Mouse (Mus musculus): ENCODE data around the gene Dnajc27. TPM values are rescaled to one million over a fixed set of nuclear protein-coding genes. Genes with fewer than 3 reads are reported as not detected.

The Dnajc27 gene
- polyA plus RNA-seq, 1 experiment from 2014 or later, result 13.7 TPM

DNA sequence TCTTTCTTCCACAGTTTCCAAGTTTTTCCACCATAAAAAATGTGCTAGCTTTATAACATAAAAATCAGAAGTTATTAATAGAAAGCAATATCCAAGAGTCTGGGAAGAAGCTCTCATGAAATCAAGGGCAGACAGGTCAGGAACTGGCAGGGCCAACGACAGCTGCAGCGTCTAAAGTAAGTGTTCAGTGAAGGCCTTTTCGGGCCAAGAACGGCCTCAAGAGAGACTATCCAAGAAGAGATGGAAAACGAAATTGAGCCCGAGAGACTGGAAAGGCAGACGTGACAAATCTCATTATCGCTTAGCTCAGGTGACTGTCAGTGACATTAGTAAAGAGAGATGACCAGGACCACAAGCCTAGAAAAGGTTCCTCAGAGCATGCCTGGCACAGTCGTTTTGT lies 24.1 kb upstream of the Dnajc27 start:
- Histone ChIP-seq H3K27me3 (no peaks in the 10 kb centered on the region), H3K4me3 (no peak overlapping the region), H3K4me2 (no peak overlapping the region), H3K9me3 (no peaks in the 10 kb centered on the region), H3K36me3 (no peaks in the 10 kb centered on the region), H3K27ac (replicated peaks) (no peak overlapping the region), H3K9ac (no peak overlapping the region), H3K4me1 (replicated peaks) (no peaks in the 10 kb centered on the region)
- no peak for ATAC-seq (ENCODE audit: low read depth)
- WGBS, result 71% methylated on average over 9 of the region's 9 CpGs

- no peak overlapping the region for H3K27ac ChIP-seq (replicated peaks)
- H3K4me3 ChIP-seq, result no peak overlapping the region
- no peaks in the 10 kb centered on the region for H3K9me3 ChIP-seq
- H3K4me2 ChIP-seq, result no peak overlapping the region
- WGBS, result 87% methylated on average over 4 of the region's 4 CpGs
- H3K36me3 ChIP-seq, result no peaks in the 10 kb centered on the region
- H3K9ac ChIP-seq, result no peak overlapping the region
- no peaks in the 10 kb centered on the region for H3K4me1 ChIP-seq (replicated peaks)
- ATAC-seq (ENCODE audit: low read depth), result no peak
- H3K27me3 ChIP-seq, result no peaks in the 10 kb centered on the region
These were observed 22.7 kb upstream of the Dnajc27 start for GRCm38 (mm10) chr12:4059683-4060082.

GRCm38 (mm10) chr12:4065498-4065897 lies 16.9 kb upstream of the Dnajc27 start:
- no peak for ATAC-seq (ENCODE audit: low read depth)
- Histone ChIP-seq H3K9ac (no peak overlapping the region), H3K27me3 (no peaks in the 10 kb centered on the region), H3K4me2 (no peak overlapping the region), H3K4me3 (no peak overlapping the region), H3K36me3 (no peaks in the 10 kb centered on the region), H3K4me1 (replicated peaks) (no peaks in the 10 kb centered on the region), H3K27ac (replicated peaks) (no peak overlapping the region), H3K9me3 (no peaks in the 10 kb centered on the region)
- 98% methylated on average over 2 of the region's 2 CpGs for WGBS

DNA sequence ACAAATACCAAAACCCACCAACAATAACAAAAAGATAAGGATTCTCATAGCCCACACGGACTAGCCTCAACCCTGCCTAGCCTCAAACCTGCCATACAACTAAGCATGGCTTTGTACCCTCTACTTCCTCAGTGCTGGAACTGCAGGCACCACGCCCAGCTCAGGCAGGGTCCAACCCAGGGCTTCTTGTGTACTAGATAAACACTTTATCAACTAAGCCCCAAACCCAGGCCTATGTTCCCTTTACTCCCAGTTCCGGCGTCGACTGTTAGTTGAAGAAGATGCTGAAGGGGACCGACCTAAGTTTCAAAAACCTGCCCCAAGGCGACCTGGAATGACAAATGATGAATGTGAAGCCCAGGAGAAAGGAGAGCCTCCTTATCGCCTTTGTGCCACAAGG lies 16.4 kb upstream of the Dnajc27 start:
- no peak overlapping the region for H3K4me2 ChIP-seq
- H3K4me3 ChIP-seq, result no peak overlapping the region
- H3K9me3 ChIP-seq, result no peaks in the 10 kb centered on the region
- H3K36me3 ChIP-seq, result no peaks in the 10 kb centered on the region
- no peaks in the 10 kb centered on the region for H3K4me1 ChIP-seq (replicated peaks)
- WGBS, result 82% methylated on average over 8 of the region's 8 CpGs
- no peak overlapping the region for H3K27ac ChIP-seq (replicated peaks)
- no peaks in the 10 kb centered on the region for H3K27me3 ChIP-seq
- no peak for ATAC-seq (ENCODE audit: low read depth)
- no peak overlapping the region for H3K9ac ChIP-seq

- no peaks in the 10 kb centered on the region for H3K27me3 ChIP-seq
- WGBS, result 72% methylated on average over 6 of the region's 6 CpGs
- H3K4me3 ChIP-seq, result no peak overlapping the region
- H3K9ac ChIP-seq, result no peak overlapping the region
- no peaks in the 10 kb centered on the region for H3K4me1 ChIP-seq (replicated peaks)
- H3K27ac ChIP-seq (replicated peaks), result no peak overlapping the region
- no peak overlapping the region for H3K4me2 ChIP-seq
- no peaks in the 10 kb centered on the region for H3K9me3 ChIP-seq
- no peak for ATAC-seq (ENCODE audit: low read depth)
- H3K36me3 ChIP-seq, result no peaks in the 10 kb centered on the region
These were observed 15.5 kb upstream of the Dnajc27 start for GRCm38 (mm10) chr12:4066681-4067459.

DNA sequence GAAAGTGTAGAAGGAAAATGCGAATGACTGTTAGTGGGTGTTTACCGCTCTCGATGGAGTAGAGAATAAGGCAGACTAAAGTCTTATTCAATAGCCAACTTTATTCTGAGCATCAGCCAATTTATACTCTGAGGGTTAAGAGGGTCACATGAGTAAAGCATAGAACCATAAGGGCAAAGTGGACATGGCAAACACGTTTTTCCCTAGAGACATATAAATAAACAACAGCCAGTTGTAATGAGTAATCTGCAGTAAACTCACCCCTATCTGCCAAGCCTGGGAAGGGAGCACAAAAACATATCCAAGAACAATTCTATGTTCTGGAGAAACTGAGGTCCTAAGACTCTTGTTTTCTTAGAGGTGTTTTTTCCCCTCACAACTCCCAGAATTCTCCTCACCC lies 13.8 kb upstream of the Dnajc27 start:
- Histone ChIP-seq H3K4me3 (no peak overlapping the region), H3K9ac (no peak overlapping the region), H3K36me3 (no peaks in the 10 kb centered on the region), H3K4me2 (no peak overlapping the region), H3K9me3 (no peaks in the 10 kb centered on the region), H3K4me1 (replicated peaks) (no peaks in the 10 kb centered on the region), H3K27me3 (no peaks in the 10 kb centered on the region), H3K27ac (replicated peaks) (no peak overlapping the region)
- ATAC-seq (ENCODE audit: low read depth), result no peak
- 81% methylated on average over 4 of the region's 4 CpGs for WGBS

DNA sequence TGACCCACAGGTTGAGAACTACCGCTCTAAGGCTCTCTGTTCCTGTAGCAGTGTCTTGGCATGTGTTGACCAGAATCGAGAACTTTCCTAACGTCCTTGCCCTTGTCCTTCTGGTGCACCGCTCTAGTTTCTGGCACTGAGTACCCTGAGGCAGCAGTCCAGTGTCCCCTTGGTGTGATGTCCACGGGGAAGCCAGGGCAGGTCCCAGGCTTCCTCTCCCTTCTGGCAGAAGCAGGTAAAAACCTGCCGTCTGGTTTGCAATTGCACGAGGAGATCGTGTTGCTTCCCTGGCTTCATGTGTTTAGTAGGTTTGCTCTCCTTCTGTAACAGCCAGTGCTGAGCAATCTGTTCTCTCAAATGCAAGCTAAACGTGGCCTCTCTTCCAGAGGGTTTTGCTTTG lies 10.7 kb upstream of the Dnajc27 start:
- H3K27me3 ChIP-seq, result no peaks in the 10 kb centered on the region
- H3K9ac ChIP-seq, result no peak overlapping the region
- H3K4me2 ChIP-seq, result no peak overlapping the region
- no peaks in the 10 kb centered on the region for H3K4me1 ChIP-seq (replicated peaks)
- H3K4me3 ChIP-seq, result no peak overlapping the region
- ATAC-seq (ENCODE audit: low read depth), result no peak
- 85% methylated on average over 9 of the region's 9 CpGs for WGBS
- H3K9me3 ChIP-seq, result no peaks in the 10 kb centered on the region
- H3K36me3 ChIP-seq, result no peaks in the 10 kb centered on the region
- H3K27ac ChIP-seq (replicated peaks), result no peak overlapping the region

DNA sequence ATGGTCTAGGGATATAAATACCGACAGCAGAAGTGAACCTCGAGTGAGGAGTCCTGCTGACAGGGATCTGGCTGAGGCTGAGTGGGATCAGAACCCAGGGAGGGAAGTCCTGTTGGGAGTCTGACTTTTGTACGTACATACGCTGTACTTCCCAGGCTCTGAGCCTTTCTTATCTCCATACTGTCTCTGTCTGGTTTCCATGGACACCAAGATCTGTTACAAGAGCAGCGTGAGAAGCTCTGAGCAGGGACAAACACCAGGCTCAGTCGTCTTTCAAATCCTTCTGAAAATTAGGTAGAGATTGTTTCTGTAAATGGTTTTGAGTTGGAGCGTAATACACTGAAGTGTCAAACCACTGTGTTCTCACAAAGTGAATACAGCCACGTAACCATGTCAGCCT lies 7.0 kb upstream of the Dnajc27 start:
- H3K4me3 ChIP-seq, result no peak overlapping the region
- no peak overlapping the region for H3K4me2 ChIP-seq
- no peaks in the 10 kb centered on the region for H3K36me3 ChIP-seq
- no peak for ATAC-seq (ENCODE audit: low read depth)
- H3K4me1 ChIP-seq (replicated peaks), result no peaks in the 10 kb centered on the region
- H3K9ac ChIP-seq, result no peak overlapping the region
- H3K27ac ChIP-seq (replicated peaks), result no peak overlapping the region
- 69% methylated on average over 8 of the region's 8 CpGs for WGBS
- no peaks in the 10 kb centered on the region for H3K27me3 ChIP-seq
- no peaks in the 10 kb centered on the region for H3K9me3 ChIP-seq

- Histone ChIP-seq H3K27me3 (no peaks in the 10 kb centered on the region), H3K4me2 (no peak overlapping the region), H3K9ac (no peak overlapping the region), H3K27ac (replicated peaks) (no peak overlapping the region), H3K4me3 (no peak overlapping the region), H3K4me1 (replicated peaks) (no peaks in the 10 kb centered on the region), H3K36me3 (no peaks in the 10 kb centered on the region), H3K9me3 (no peaks in the 10 kb centered on the region)
- no peak for ATAC-seq (ENCODE audit: low read depth)
These were observed 6.0 kb upstream of the Dnajc27 start for GRCm38 (mm10) chr12:4076383-4076782.

- Histone ChIP-seq H3K27me3 (no peaks in the 10 kb centered on the region), H3K27ac (replicated peaks) (no peak overlapping the region), H3K36me3 (no peaks in the 10 kb centered on the region), H3K9ac (no peak overlapping the region), H3K4me3 (no peak overlapping the region), H3K9me3 (no peaks in the 10 kb centered on the region), H3K4me2 (no peak overlapping the region), H3K4me1 (replicated peaks) (peaks cover 8% of the 10 kb centered on the region)
- ATAC-seq (ENCODE audit: low read depth), result no peak
- WGBS, result 60% methylated on average over 1 of the region's 1 CpGs
These were observed 4.3 kb upstream of the Dnajc27 start for GRCm38 (mm10) chr12:4078069-4078468.

- no peak overlapping the region for H3K9ac ChIP-seq
- H3K27ac ChIP-seq (replicated peaks), result no peak overlapping the region
- no peak overlapping the region for H3K4me3 ChIP-seq
- H3K4me2 ChIP-seq, result no peak overlapping the region
- ATAC-seq (ENCODE audit: low read depth), result no peak
- H3K36me3 ChIP-seq, result no peaks in the 10 kb centered on the region
- H3K9me3 ChIP-seq, result no peaks in the 10 kb centered on the region
- peaks cover 19% of the 10 kb centered on the region for H3K4me1 ChIP-seq (replicated peaks)
- H3K27me3 ChIP-seq, result no peaks in the 10 kb centered on the region
- WGBS, result 0% methylated on average over 2 of the region's 2 CpGs
These were observed 2.1 kb upstream of the Dnajc27 start for GRCm38 (mm10) chr12:4080311-4080710.

DNA sequence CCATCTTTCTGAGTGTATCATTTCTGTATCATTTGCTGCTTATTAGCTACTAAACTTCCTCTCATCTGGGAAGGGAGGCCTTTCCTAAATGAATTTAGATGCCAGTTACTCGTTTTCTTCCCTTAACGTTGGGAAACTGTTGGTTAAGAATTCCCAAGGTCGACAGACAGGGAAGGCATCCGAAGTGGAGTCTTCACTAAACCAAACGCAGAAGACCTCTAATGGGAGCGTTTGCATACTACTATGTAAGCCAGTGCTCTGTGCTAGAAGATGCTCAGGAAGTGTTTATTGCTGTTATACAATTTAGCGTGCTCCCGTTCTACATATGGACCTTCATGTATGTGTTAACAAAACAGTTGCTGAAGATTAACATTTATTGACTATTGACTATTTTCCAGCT lies 1.1 kb downstream of the Dnajc27 start:
- 0 out of 2 replicates have a peak overlapping the region, but pooled peaks have one; percentile 2 for H3K27ac ChIP-seq (replicated peaks)
- H3K9ac ChIP-seq, result peak overlapping the region; percentile 83
- WGBS, result 72% methylated on average over 8 of the region's 8 CpGs
- peaks cover 19% of the 10 kb centered on the region for H3K4me1 ChIP-seq (replicated peaks)
- peaks cover 25% of the 10 kb centered on the region for H3K36me3 ChIP-seq
- peak overlapping the region; percentile 58 for H3K4me3 ChIP-seq
- no peak for ATAC-seq (ENCODE audit: low read depth)
- no peaks in the 10 kb centered on the region for H3K9me3 ChIP-seq
- peak overlapping the region; percentile 60 for H3K4me2 ChIP-seq
- H3K27me3 ChIP-seq, result no peaks in the 10 kb centered on the region

DNA sequence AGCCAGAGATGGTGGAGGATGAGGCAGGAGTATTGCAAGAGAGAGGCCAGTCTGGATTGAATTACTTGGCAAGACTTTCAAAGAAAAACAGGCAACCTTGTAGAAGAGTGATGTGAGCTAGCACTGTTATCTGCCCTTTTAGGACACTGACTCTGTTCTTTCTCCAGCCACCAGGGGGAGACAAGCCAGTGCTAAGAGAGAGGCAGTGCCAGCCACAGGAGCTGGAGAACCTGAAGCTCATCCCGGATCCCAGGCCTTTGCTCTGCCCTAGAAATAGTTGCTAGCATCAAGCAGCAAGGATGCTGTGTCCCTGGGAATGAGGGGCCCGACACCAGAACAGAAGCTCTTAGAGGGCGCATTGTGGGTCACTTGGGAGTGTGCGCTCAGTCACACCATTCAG lies 25.0 kb downstream of the Dnajc27 start:
- Histone ChIP-seq H3K4me2 (no peak overlapping the region), H3K9me3 (no peaks in the 10 kb centered on the region), H3K27me3 (no peaks in the 10 kb centered on the region), H3K9ac (no peak overlapping the region), H3K27ac (replicated peaks) (no peak overlapping the region), H3K36me3 (peaks cover 65% of the 10 kb centered on the region), H3K4me3 (no peak overlapping the region), H3K4me1 (replicated peaks) (no peaks in the 10 kb centered on the region)
- 81% methylated on average over 4 of the region's 4 CpGs for WGBS
- peak; percentile 80 for ATAC-seq (ENCODE audit: low read depth)
